Comparison of ENCODE assay signal across 19 mouse cellular contexts in genomic region chr16:25088649-25089019, GRCm38 (mm10).
DNase-seq lines count a peak whose midpoint lies in the region; ATAC-seq and TF ChIP-seq lines count a peak whose summit lies in the region.
"Had no signal": no experiment of that assay in that cellular context is flagged by ENCODE, and none has a peak within 500 bp of the region (broad histone marks: within the 10 kb centered on the region; RNA-seq: fewer than 3 reads in every experiment).

No protein-coding gene starts in this region.

- H3K4me2 ChIP-seq in forebrain, embryonic 15.5 days (replicated peaks) = no peak overlapping the region
- H3K4me2 ChIP-seq in forebrain, postnatal 0 days (ENCODE audit: low read depth) = no peak overlapping the region
- no peak overlapping the region for H3K4me2 ChIP-seq in limb, embryonic 11.5 days (ENCODE audit: low read depth, severe bottlenecking)
- H3K4me2 ChIP-seq: embryonic facial prominence, embryonic 13.5 days; embryonic facial prominence, embryonic 15.5 days; forebrain, embryonic 13.5 days had no signal

- peak; percentile 53; the same call in 1 of the 2 replicates for ATAC-seq in forebrain, embryonic 15.5 days (replicated peaks)
- ATAC-seq in forebrain, postnatal 0 days = no peak
- ATAC-seq in limb, embryonic 11.5 days (ENCODE audit: insufficient number of reproducible peaks, low FRiP score, low TSS enrichment, low read depth) = no peak
- ATAC-seq: forebrain, embryonic 13.5 days had no signal

- TF ChIP-seq CTCF in forebrain, postnatal 0 days (IDR thresholded peaks at IDR 0.05; ENCODE audit: low read depth) = no peak
- no peak for TF ChIP-seq CTCF in gastrocnemius, adult 2 months (IDR thresholded peaks at IDR 0.05)

- no peak overlapping the region for H3K9ac ChIP-seq in forebrain, embryonic 15.5 days (replicated peaks)
- no peak overlapping the region for H3K9ac ChIP-seq in forebrain, postnatal 0 days
- H3K9ac ChIP-seq in limb, embryonic 11.5 days (ENCODE audit: low read length) = no peak overlapping the region
- H3K9ac ChIP-seq: embryonic facial prominence, embryonic 13.5 days; embryonic facial prominence, embryonic 15.5 days; forebrain, embryonic 13.5 days had no signal

- H3K9me3 ChIP-seq in forebrain, embryonic 15.5 days = no peaks in the 10 kb centered on the region
- H3K9me3 ChIP-seq in forebrain, postnatal 0 days (ENCODE audit: low read length) = no peaks in the 10 kb centered on the region
- no peaks in the 10 kb centered on the region for H3K9me3 ChIP-seq in limb, embryonic 11.5 days (ENCODE audit: control insufficient read depth, low read length)
- H3K9me3 ChIP-seq in limb, embryonic 10.5 days (replicated peaks) = no peaks in the 10 kb centered on the region
- H3K9me3 ChIP-seq: embryonic facial prominence, embryonic 13.5 days; embryonic facial prominence, embryonic 15.5 days; forebrain, embryonic 10.5 days; forebrain, embryonic 13.5 days had no signal

- H3K4me1 ChIP-seq in forebrain, embryonic 15.5 days = peaks cover 14% of the 10 kb centered on the region
- peaks cover 5% of the 10 kb centered on the region; the same call in 1 of the 2 replicates for H3K4me1 ChIP-seq in forebrain, postnatal 0 days (ENCODE audit: insufficient read depth)
- no peaks in the 10 kb centered on the region for H3K4me1 ChIP-seq in limb, embryonic 11.5 days (ENCODE audit: control insufficient read depth, insufficient read depth, low read length)
- H3K4me1 ChIP-seq in limb, embryonic 10.5 days = no peaks in the 10 kb centered on the region
- H3K4me1 ChIP-seq: embryonic facial prominence, embryonic 15.5 days; forebrain, embryonic 10.5 days had no signal

- H3K4me3 ChIP-seq in forebrain, embryonic 15.5 days = no peak overlapping the region
- no peak overlapping the region for H3K4me3 ChIP-seq in forebrain, postnatal 0 days (ENCODE audit: low read depth, low read length)
- no peak overlapping the region for H3K4me3 ChIP-seq in gastrocnemius, adult 2 months
- no peak overlapping the region for H3K4me3 ChIP-seq in limb, embryonic 11.5 days (ENCODE audit: low read depth, low read length)
- no peak overlapping the region for H3K4me3 ChIP-seq in limb, embryonic 10.5 days
- H3K4me3 ChIP-seq: embryonic facial prominence, embryonic 13.5 days; embryonic facial prominence, embryonic 15.5 days; erythroblast, embryonic 14.5 days; forebrain, embryonic 10.5 days; forebrain, embryonic 13.5 days had no signal

- intact Hi-C loops in gastrocnemius, adult 2 months (cut with DNase I) = loop anchor here (10.0 kb wide), 1 partner anchor 256 kb away; no protein-coding TSS in a partner anchor

- H3K27ac ChIP-seq in forebrain, embryonic 15.5 days (replicated peaks) = peak overlapping the region; percentile 58; the same call in 1 of the 2 replicates
- no peak overlapping the region for H3K27ac ChIP-seq in forebrain, postnatal 0 days (ENCODE audit: low read depth, low read length)
- peak overlapping the region; percentile 81 for H3K27ac ChIP-seq in gastrocnemius, adult 2 months
- H3K27ac ChIP-seq in limb, embryonic 11.5 days (replicated peaks; ENCODE audit: low read depth, low read length) = no peak overlapping the region
- no peak overlapping the region for H3K27ac ChIP-seq in limb, embryonic 10.5 days
- H3K27ac ChIP-seq: embryonic facial prominence, embryonic 13.5 days; embryonic facial prominence, embryonic 15.5 days; forebrain, embryonic 10.5 days had no signal

- no peaks in the 10 kb centered on the region for H3K27me3 ChIP-seq in forebrain, embryonic 15.5 days
- H3K27me3 ChIP-seq in forebrain, postnatal 0 days (ENCODE audit: insufficient read depth, low read length) = no peaks in the 10 kb centered on the region
- no peaks in the 10 kb centered on the region for H3K27me3 ChIP-seq in limb, embryonic 11.5 days (ENCODE audit: control insufficient read depth, insufficient read depth, low read length)
- no peaks in the 10 kb centered on the region for H3K27me3 ChIP-seq in limb, embryonic 10.5 days (ENCODE audit: low read depth, poor library complexity, severe bottlenecking)
- H3K27me3 ChIP-seq: embryonic facial prominence, embryonic 13.5 days; embryonic facial prominence, embryonic 15.5 days; forebrain, embryonic 13.5 days had no signal

- H3K36me3 ChIP-seq in forebrain, embryonic 15.5 days = no peaks in the 10 kb centered on the region
- no peaks in the 10 kb centered on the region for H3K36me3 ChIP-seq in forebrain, postnatal 0 days (ENCODE audit: insufficient read depth)
- no peaks in the 10 kb centered on the region for H3K36me3 ChIP-seq in limb, embryonic 11.5 days (ENCODE audit: control insufficient read depth, insufficient read depth, low read length)
- no peaks in the 10 kb centered on the region for H3K36me3 ChIP-seq in limb, embryonic 10.5 days
- H3K36me3 ChIP-seq: embryonic facial prominence, embryonic 13.5 days; embryonic facial prominence, embryonic 15.5 days; forebrain, embryonic 10.5 days had no signal

- 79% methylated on average over 2 of the region's 2 CpGs for WGBS in forebrain, embryonic 15.5 days
- 71% methylated on average over 2 of the region's 2 CpGs for WGBS in forebrain, postnatal 0 days
- 81% methylated on average over 2 of the region's 2 CpGs for WGBS in limb, embryonic 11.5 days
- 86% methylated on average over 2 of the region's 2 CpGs for WGBS in limb, embryonic 10.5 days

- no peak for DNase-seq in forebrain, postnatal 0 days
- no peak for DNase-seq in gastrocnemius, adult 2 months
- no peak for DNase-seq in gastrocnemius, adult 8-10 months (ENCODE audit: low spot score in 2 of 2)
- DNase-seq in limb, embryonic 11.5 days (ENCODE audit: low spot score) = peak; percentile 8
- no peak for DNase-seq in limb, embryonic 10.5 days (ENCODE audit: low spot score)
- DNase-seq: adrenal gland, adult 2 months; adrenal gland, postnatal 10 days; adrenal gland, postnatal 25 days; cerebellum, adult 11 months; cerebellum, adult 2 months; cerebellum, adult 9-10 months; cerebellum, postnatal 36 days; embryo, embryonic 11 days had no signal

Comparison
In these comparisons a context has a peak if more than half of its experiments do, and no peak if none do; other contexts are left out.
1. H3K27ac ChIP-seq: peak in forebrain, embryonic 15.5 days (single experiment) and gastrocnemius, adult 2 months (single experiment); none in forebrain, postnatal 0 days (single experiment), limb, embryonic 11.5 days (single experiment) and limb, embryonic 10.5 days (single experiment).